Mouse (Mus musculus) G1E (cell line): ENCODE measurements around the gene Sh3pxd2a.

Experiments used
- CTCF ChIP-seq: IDR thresholded peaks from 2 replicates; pipeline ENCODE4 v1.5.1; 2012; ENCODE audit warnings: low read depth, low read length, inconsistent platforms, mixed read lengths
- GATA1 ChIP-seq: IDR thresholded peaks from 2 replicates; pipeline ENCODE4 v1.6.1; 2012; ENCODE audit warnings: borderline replicate concordance, low read length, inconsistent platforms, mixed read lengths
- GATA2 ChIP-seq: IDR thresholded peaks from 2 replicates; pipeline ENCODE4 v1.6.1; 2012; ENCODE audit warnings: low read depth, low read length, inconsistent platforms, borderline replicate concordance
- POLR2AphosphoS5 ChIP-seq: IDR thresholded peaks from 2 replicates; pipeline ENCODE4 v1.6.1; 2012; ENCODE audit warnings: low read depth, low read length, inconsistent platforms; ENCODE audit not compliant: insufficient replicate concordance
- TAL1 ChIP-seq: conservative IDR thresholded peaks from 2 replicates; pipeline ENCODE4 v1.6.1; 2012; ENCODE audit warnings: low read depth, low read length, inconsistent platforms, mixed read lengths

DNA sequence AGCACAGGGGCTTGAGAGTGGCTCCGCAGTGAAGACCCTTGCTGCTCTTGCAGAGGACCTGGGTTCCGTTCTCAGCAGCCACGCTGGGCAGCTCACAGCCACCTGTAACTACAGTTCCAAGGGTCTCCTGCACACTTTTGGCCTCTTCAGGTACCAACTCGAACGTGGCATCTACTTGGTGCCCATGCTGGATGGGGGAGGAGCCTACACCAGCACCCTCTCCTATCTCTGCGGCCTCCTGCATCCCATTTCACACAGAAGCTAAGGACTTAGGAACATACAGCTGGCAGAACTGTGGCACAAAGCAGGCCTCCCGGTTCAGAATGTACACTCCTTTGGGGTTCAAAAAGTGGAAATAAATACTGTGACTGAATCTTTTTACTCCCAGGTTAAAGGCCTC, 127.0 kb downstream of the Sh3pxd2a start:
- no peak for TF ChIP-seq CTCF
- no peak for TF ChIP-seq POLR2AphosphoS5
- TF ChIP-seq GATA2, result no peak
- no peak for TF ChIP-seq TAL1
- TF ChIP-seq GATA1, result no peak
